Mouse (Mus musculus) gastrocnemius, postnatal 36 days (tissue): ENCODE measurements around the gene 6030408B16Rik. TPM values are rescaled to one million over a fixed set of nuclear protein-coding genes. Genes with fewer than 3 reads are reported as not detected.

Experiments used
- DNase-seq, 2 experiments: peaks; one replicate each; pipeline ENCODE4 v3.0.0; 2022
- intact Hi-C: fragments of 180-260 bp; cut with DNase I; formaldehyde crosslinking; loops from one replicate; pipeline ENCODE4 v1.15.1; 2025
- total RNA-seq, 2 experiments: library from RNA; stranded (reverse); gene quantifications; 2 replicates each; pipeline ENCODE4 v1.2.3; 2021

The 6030408B16Rik gene
- total RNA-seq, 2 experiments from 2014 or later: 0.23 to 0.44 TPM

DNA sequence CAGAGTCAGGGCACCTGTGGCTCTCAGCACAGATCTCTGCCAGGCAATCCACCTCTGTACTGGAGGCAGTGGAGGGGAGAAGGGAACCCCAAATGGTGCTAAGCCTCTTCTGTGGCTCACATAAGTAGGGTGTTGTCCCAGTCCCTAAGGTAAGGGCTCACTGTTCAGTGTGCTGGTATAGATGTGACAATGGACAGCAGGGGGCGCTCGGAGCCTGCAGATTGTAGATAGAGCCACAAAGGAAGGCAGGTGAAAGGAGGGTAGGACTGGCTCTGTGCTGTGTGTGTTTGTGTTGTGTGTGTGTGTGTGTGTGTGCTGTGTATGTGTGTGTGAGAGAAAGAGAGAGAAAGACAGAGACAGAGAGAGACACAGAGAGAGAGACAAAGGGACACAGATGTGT lies 46.5 kb downstream of the 6030408B16Rik start:
- intact Hi-C loops: loop anchor here (5.0 kb wide), 1 partner anchor 433 kb away; no protein-coding TSS in a partner anchor
- DNase-seq: peak; percentile 82 to 84

DNA sequence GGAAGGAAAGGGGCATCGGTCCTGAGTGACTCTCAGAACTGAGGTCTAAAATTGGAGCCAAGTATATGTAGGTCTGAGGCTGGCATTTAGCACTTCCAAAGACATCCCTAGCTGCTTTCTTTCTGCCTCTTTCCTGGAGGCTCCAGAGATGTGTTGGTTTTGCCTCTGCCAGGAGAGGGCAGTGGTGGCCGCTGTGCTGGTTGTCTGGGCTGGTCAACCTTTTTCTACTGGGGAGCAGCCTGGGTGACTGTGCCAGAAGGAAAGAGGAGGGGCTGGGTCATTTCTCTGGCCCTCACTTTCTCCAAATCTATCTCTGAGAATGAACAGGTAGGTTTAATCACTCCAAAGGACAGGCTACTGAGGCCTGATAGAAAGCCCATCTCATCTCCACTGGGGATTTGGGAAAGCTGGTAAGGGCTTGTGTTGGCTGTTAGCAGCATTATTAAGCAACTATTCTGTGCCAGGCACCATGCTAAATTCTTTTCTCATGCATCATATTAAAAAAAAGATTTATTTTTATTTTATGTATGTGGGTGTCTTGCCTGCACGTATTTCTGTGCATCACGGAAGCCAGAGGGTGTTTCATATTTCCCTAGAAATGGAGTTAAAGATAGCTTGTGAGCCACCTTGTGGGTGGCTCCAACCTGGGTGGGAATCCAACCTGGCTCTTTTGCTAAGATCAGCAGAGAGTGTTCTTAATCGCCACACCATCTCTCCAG lies 48.9 kb downstream of the 6030408B16Rik start:
- intact Hi-C loops: loop anchor here (1.0 to 5.0 kb wide), 5 partner anchors 45 to 641 kb away; no protein-coding TSS in a partner anchor
- DNase-seq: peak in 1 of 2 experiments; percentile 66

Other genes starting within 250 kb of the 6030408B16Rik start
- not detected for gene Gm47841, start 245.8 kb upstream of the 6030408B16Rik start, total RNA-seq
- under 1 TPM; 0.54 to 0.74 TPM for gene Fignl2, start 214.6 kb upstream of the 6030408B16Rik start, total RNA-seq
- not detected for gene Ankrd33, start 177.5 kb upstream of the 6030408B16Rik start, total RNA-seq
- 1 to 10 TPM; 8.5 to 9.2 TPM for gene Acvrl1, start 164.7 kb upstream of the 6030408B16Rik start, total RNA-seq
- 10 to 100 TPM; 32.4 to 36.5 TPM for gene Acvr1b, start 119.1 kb upstream of the 6030408B16Rik start, total RNA-seq
- 1 to 10 TPM; 5.7 to 6.3 TPM for gene Grasp, start 69.0 kb upstream of the 6030408B16Rik start, total RNA-seq
- gene Nr4a1, start 38.9 kb upstream of the 6030408B16Rik start, total RNA-seq: 100 to 1,000 TPM; 152 to 202 TPM
- 10 to 100 TPM; 30.6 to 32.6 TPM for gene Atg101, start 8.9 kb upstream of the 6030408B16Rik start, total RNA-seq
- gene Krt80, start 77.0 kb downstream of the 6030408B16Rik start, total RNA-seq: 1 to 10 TPM; 1.9 to 2.5 TPM
- gene Krt7, start 117.8 kb downstream of the 6030408B16Rik start, total RNA-seq: under 1 TPM in 1 of 2 experiments, not detected in 1; 0.15 TPM
- not detected for gene Krt87, start 145.6 kb downstream of the 6030408B16Rik start, total RNA-seq
- gene Krt88, start 154.5 kb downstream of the 6030408B16Rik start, total RNA-seq: not detected
- gene Krt81, start 170.5 kb downstream of the 6030408B16Rik start, total RNA-seq: not detected
- gene Krt86, start 180.3 kb downstream of the 6030408B16Rik start, total RNA-seq: not detected
- gene Krt83, start 198.3 kb downstream of the 6030408B16Rik start, total RNA-seq: not detected
- gene Gm49425, start 224.0 kb downstream of the 6030408B16Rik start, total RNA-seq: not detected
- not detected for gene Krt84, start 239.6 kb downstream of the 6030408B16Rik start, total RNA-seq